Mouse (Mus musculus) 3134 (cell line): Measurements from ENCODE around the gene Gas6.

Experiments used
- DNase-seq: peaks from one replicate; pipeline ENCODE4 v3.0.0-alpha.2; 2011; ENCODE audit warnings: low spot score; ENCODE audit not compliant: insufficient read length; ENCODE audit errors: extremely low read depth

The Gas6 gene

GRCm38 (mm10) chr8:13465324-13465723, 29.0 kb downstream of the Gas6 start:
- no peak for DNase-seq

- DNase-seq = peak; percentile 80
Measured at GRCm38 (mm10) chr8:13462392-13462791, 31.9 kb downstream of the Gas6 start.

- DNase-seq = peak; percentile 58
Measured at GRCm38 (mm10) chr8:13461843-13462242, 32.4 kb downstream of the Gas6 start.

GRCm38 (mm10) chr8:13461085-13461765, 33.1 kb downstream of the Gas6 start:
- DNase-seq = no peak

- DNase-seq = no peak
Measured at GRCm38 (mm10) chr8:13459431-13459830, 34.9 kb downstream of the Gas6 start.

- peak; percentile 25 for DNase-seq
Measured at GRCm38 (mm10) chr8:13455295-13455694, 39.0 kb downstream of the Gas6 start.

- no peak for DNase-seq
Measured at GRCm38 (mm10) chr8:13454341-13455113, 39.8 kb downstream of the Gas6 start.

- DNase-seq = no peak
Measured at GRCm38 (mm10) chr8:13451747-13452277, 42.5 kb downstream of the Gas6 start.

GRCm38 (mm10) chr8:13448145-13448544, 46.1 kb downstream of the Gas6 start:
- DNase-seq = no peak

GRCm38 (mm10) chr8:13446456-13446855, 47.8 kb downstream of the Gas6 start:
- no peak for DNase-seq

- DNase-seq = no peak
Measured at GRCm38 (mm10) chr8:13442152-13442551, 52.1 kb downstream of the Gas6 start.

- no peak for DNase-seq
Measured at GRCm38 (mm10) chr8:13437531-13437930, 56.8 kb downstream of the Gas6 start.

GRCm38 (mm10) chr8:13436052-13436451, 58.2 kb downstream of the Gas6 start:
- no peak for DNase-seq

GRCm38 (mm10) chr8:13434889-13435288, 59.4 kb downstream of the Gas6 start, which contains the start of gene Tmem255b:
Gene Tmem255b, plus strand, starts transcription at chr8:13435189.
- no peak for DNase-seq

GRCm38 (mm10) chr8:13433130-13433529, 61.2 kb downstream of the Gas6 start:
- no peak for DNase-seq

- DNase-seq = no peak
Measured at GRCm38 (mm10) chr8:13430866-13431265, 63.4 kb downstream of the Gas6 start.

- no peak for DNase-seq
Measured at GRCm38 (mm10) chr8:13430412-13430811, 63.9 kb downstream of the Gas6 start.

GRCm38 (mm10) chr8:13428156-13428555, 66.1 kb downstream of the Gas6 start:
- DNase-seq = no peak

GRCm38 (mm10) chr8:13427351-13427750, 66.9 kb downstream of the Gas6 start:
- DNase-seq = no peak

- no peak for DNase-seq
Measured at GRCm38 (mm10) chr8:13420970-13421369, 73.3 kb downstream of the Gas6 start.

- DNase-seq = no peak
Measured at GRCm38 (mm10) chr8:13419111-13419639, 75.1 kb downstream of the Gas6 start.

- no peak for DNase-seq
Measured at GRCm38 (mm10) chr8:13415879-13416278, 78.4 kb downstream of the Gas6 start.
